Mouse (Mus musculus) small intestine, adult 10 weeks (tissue): ENCODE measurements around the gene Lrfn4. TPM values are rescaled to one million over a fixed set of nuclear protein-coding genes. Genes with fewer than 3 reads are reported as not detected.

ENCODE experiments used
- polyA plus RNA-seq: library from polyadenylated mRNA; stranded (reverse); fragments of 350-450 nt; fragmentation: Illumina TruSeq; extraction: RNeasy Lipid Tissue Mini Kit (QIAGEN cat#74804); gene quantifications from one replicate; pipeline ENCODE4 v1.2.3, GENCODE M21; 2014; ENCODE audit warnings: low replicate concordance

The Lrfn4 gene
- not detected for polyA plus RNA-seq

DNA sequence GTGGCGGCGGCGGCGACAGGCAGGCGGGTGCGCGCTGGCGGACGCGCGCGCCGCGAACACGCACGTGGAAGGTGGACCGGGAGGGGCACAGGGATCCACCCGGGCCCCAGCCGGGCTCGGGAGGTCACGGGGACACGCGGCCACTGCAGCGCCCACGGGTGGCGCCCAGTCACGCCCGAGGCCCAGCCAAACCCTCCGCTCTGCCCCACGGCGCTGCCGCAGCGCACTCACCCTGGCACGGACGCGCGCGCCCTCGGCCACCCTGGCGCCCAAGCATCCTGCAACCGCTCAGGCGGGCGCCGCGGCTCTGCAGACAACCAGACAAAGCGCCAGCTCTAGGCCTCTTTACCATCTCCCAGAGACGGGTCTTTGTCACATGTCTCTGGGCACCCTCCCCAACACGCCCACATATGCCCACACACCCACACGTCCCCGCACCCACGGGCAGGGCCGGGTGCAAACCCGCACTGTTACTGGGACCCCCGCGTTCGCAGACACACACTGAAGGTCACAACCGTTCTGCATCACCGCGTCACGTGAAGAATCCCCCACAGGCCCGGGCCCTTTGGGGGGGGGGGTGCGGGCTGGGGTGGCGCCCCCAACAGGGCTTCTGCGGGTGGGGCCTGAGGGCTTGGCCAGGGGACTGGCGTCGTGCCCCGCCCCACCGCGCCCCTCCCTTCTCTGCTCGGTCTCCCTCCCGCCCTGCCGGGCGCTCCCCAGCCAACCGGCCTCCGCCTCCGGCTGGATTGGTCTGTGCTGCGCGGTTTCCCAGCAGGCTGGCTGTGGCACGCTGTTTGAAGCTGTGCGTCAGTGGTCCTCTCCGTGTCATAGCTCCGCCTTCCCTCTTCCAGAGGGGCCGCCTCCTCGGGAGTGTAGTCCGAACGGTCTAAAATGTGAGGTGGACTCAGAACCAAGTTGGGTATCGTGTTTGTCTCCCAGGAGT, at the start of gene Lrfn4:
TSS of gene Lrfn4 (minus strand) at position 517 of the 943 bp plus-strand sequence.

DNA sequence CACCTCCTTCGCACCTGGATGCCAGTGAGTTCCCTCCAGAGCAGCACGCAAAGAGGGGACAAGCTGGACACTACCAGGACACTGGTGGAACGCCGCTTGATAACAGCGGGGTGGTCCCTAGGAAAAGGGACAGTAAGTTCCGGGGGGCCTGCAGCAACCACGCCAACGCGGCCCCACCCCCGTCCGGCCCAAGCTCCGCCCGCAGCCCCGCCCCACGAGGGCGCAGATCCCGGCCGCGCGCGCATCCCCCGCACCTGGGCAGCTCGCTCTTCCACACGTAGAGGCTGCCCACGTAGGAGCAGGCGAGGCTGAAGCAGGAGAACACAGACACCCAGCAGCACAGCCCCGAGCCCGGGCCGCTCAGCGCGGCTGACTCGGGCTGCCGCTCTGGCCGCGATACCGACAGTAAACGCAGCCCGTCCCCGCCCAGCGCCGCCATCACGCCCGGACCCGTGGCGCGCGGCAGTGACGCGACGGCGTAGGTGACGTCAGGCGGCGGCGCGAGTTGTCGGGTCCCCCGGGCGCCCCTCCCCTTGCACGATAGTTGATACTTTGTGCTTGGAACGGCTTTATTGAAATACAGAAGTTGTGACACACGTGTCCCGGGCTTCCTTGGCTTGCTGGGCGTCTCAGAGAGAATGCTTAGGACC, 9.8 kb upstream of the Lrfn4 start, which contains the start of gene Rce1:
TSS of gene Rce1 (minus strand) at position 463 of the 650 bp plus-strand sequence.

Other genes starting within 250 kb of the Lrfn4 start
- 54.0 TPM for gene Kdm2a, start 217.4 kb downstream of the Lrfn4 start, polyA plus RNA-seq
- 3.1 TPM for gene Rhod, start 176.2 kb downstream of the Lrfn4 start, polyA plus RNA-seq
- gene Syt12, start 138.2 kb downstream of the Lrfn4 start, polyA plus RNA-seq = 0.26 TPM
- gene 2010003K11Rik, start 117.1 kb downstream of the Lrfn4 start, polyA plus RNA-seq = 31.7 TPM
- 0.22 TPM for gene Pcx, start 105.2 kb downstream of the Lrfn4 start, polyA plus RNA-seq
- gene Rce1, start 10.0 kb upstream of the Lrfn4 start, polyA plus RNA-seq = 1.3 TPM
- not detected for gene Gm960, start 83.0 kb upstream of the Lrfn4 start, polyA plus RNA-seq
- gene Sptbn2, start 95.5 kb upstream of the Lrfn4 start, polyA plus RNA-seq = not detected
- 6.2 TPM for gene Rbm4b, start 140.8 kb upstream of the Lrfn4 start, polyA plus RNA-seq
- gene Rbm4, start 178.2 kb upstream of the Lrfn4 start, polyA plus RNA-seq = 11.8 TPM
- 6.5 TPM for gene Gm21992, start 195.9 kb upstream of the Lrfn4 start, polyA plus RNA-seq
- 6.1 TPM for gene Rbm14, start 196.0 kb upstream of the Lrfn4 start, polyA plus RNA-seq
- gene Ccs, start 223.7 kb upstream of the Lrfn4 start, polyA plus RNA-seq = 0.74 TPM
- 0.11 TPM for gene Ccdc87, start 223.7 kb upstream of the Lrfn4 start, polyA plus RNA-seq
- 1.3 TPM for gene Ctsf, start 239.5 kb upstream of the Lrfn4 start, polyA plus RNA-seq